Mouse (Mus musculus) retina, adult 2 months (tissue): ENCODE measurements around the gene Crybg2.

Experiments used
- DNase-seq: peaks from one replicate; pipeline ENCODE4 v3.0.0-alpha.2; 2012; ENCODE audit warnings: low read depth, low spot score

The Crybg2 gene

GRCm38 (mm10) chr4:134058166-134058715, 2.4 kb upstream of the Crybg2 start:
- no peak for DNase-seq

GRCm38 (mm10) chr4:134058908-134059307, 1.7 kb upstream of the Crybg2 start:
- no peak for DNase-seq

GRCm38 (mm10) chr4:134061166-134061830, 683 bp downstream of the Crybg2 start:
- DNase-seq, result no peak

GRCm38 (mm10) chr4:134061944-134062446, 1.4 kb downstream of the Crybg2 start:
- DNase-seq, result no peak

- DNase-seq, result no peak
Observed at GRCm38 (mm10) chr4:134062561-134062960, 1.9 kb downstream of the Crybg2 start.

- no peak for DNase-seq
Observed at GRCm38 (mm10) chr4:134065431-134066004, 4.9 kb downstream of the Crybg2 start.

- no peak for DNase-seq
Observed at GRCm38 (mm10) chr4:134067383-134067782, 6.8 kb downstream of the Crybg2 start.

GRCm38 (mm10) chr4:134067833-134068544, 7.4 kb downstream of the Crybg2 start:
- no peak for DNase-seq

GRCm38 (mm10) chr4:134068793-134069580, 8.4 kb downstream of the Crybg2 start:
- DNase-seq, result no peak

GRCm38 (mm10) chr4:134078694-134079093, 18.1 kb downstream of the Crybg2 start:
- DNase-seq, result no peak

GRCm38 (mm10) chr4:134080674-134081073, 20.1 kb downstream of the Crybg2 start:
- DNase-seq, result no peak

GRCm38 (mm10) chr4:134081730-134082386, 21.2 kb downstream of the Crybg2 start:
- DNase-seq, result peak; percentile 43

- DNase-seq, result no peak
Observed at GRCm38 (mm10) chr4:134082460-134082859, 21.8 kb downstream of the Crybg2 start.

- DNase-seq, result no peak
Observed at GRCm38 (mm10) chr4:134084999-134085398, 24.4 kb downstream of the Crybg2 start.

GRCm38 (mm10) chr4:134087412-134087811, 26.8 kb downstream of the Crybg2 start:
- DNase-seq, result peak; percentile 46

GRCm38 (mm10) chr4:134089029-134089428, 28.4 kb downstream of the Crybg2 start:
- DNase-seq, result no peak

GRCm38 (mm10) chr4:134090521-134091224, 30.1 kb downstream of the Crybg2 start:
- DNase-seq, result no peak

- no peak for DNase-seq
Observed at GRCm38 (mm10) chr4:134091225-134091529, 30.6 kb downstream of the Crybg2 start.

GRCm38 (mm10) chr4:134092382-134093288, 32.0 kb downstream of the Crybg2 start:
- peak; percentile 39 for DNase-seq
